Mouse (Mus musculus) brain, embryonic 18.5 days (tissue): Measurements from ENCODE around the gene Htt.

ENCODE experiments used
- DNase-seq: peaks from one replicate; pipeline ENCODE4 v3.0.0-alpha.2; 2012; ENCODE audit warnings: low read depth, low spot score

Gene Htt

GRCm38 (mm10) chr5:34889252-34889651, 127.7 kb downstream of the Htt start:
- DNase-seq: no peak

GRCm38 (mm10) chr5:34896697-34897453, 135.3 kb downstream of the Htt start:
- no peak for DNase-seq

GRCm38 (mm10) chr5:34899787-34900469, 138.4 kb downstream of the Htt start:
- DNase-seq: no peak

- no peak for DNase-seq
These were observed 140.8 kb downstream of the Htt start for GRCm38 (mm10) chr5:34902371-34902770.

- no peak for DNase-seq
These were observed 141.4 kb downstream of the Htt start for GRCm38 (mm10) chr5:34902811-34903385.

- no peak for DNase-seq
These were observed 142.9 kb downstream of the Htt start for GRCm38 (mm10) chr5:34904412-34904811.

- DNase-seq: no peak
These were observed 145.7 kb downstream of the Htt start for GRCm38 (mm10) chr5:34907230-34907629.

GRCm38 (mm10) chr5:34907910-34908725, 146.6 kb downstream of the Htt start, which contains the start of gene Msantd1:
Gene Msantd1, plus strand, starts transcription at chr5:34908012.
- no peak for DNase-seq

GRCm38 (mm10) chr5:34908726-34909633, 147.4 kb downstream of the Htt start:
- no peak for DNase-seq

GRCm38 (mm10) chr5:34909634-34910503, 148.3 kb downstream of the Htt start:
- no peak for DNase-seq

GRCm38 (mm10) chr5:34910504-34910815, 148.9 kb downstream of the Htt start:
- DNase-seq: no peak

GRCm38 (mm10) chr5:34915801-34916200, 154.3 kb downstream of the Htt start:
- DNase-seq: peak; percentile 39

GRCm38 (mm10) chr5:34917234-34917655, 155.7 kb downstream of the Htt start:
- peak; percentile 65 for DNase-seq

GRCm38 (mm10) chr5:34918785-34919184, 157.2 kb downstream of the Htt start:
- DNase-seq: no peak

GRCm38 (mm10) chr5:34922531-34922930, 161.0 kb downstream of the Htt start:
- no peak for DNase-seq

GRCm38 (mm10) chr5:34923920-34924319, 162.4 kb downstream of the Htt start:
- DNase-seq: no peak

GRCm38 (mm10) chr5:34924519-34924918, 163.0 kb downstream of the Htt start:
- DNase-seq: no peak

GRCm38 (mm10) chr5:34927648-34928047, 166.1 kb downstream of the Htt start:
- no peak for DNase-seq

GRCm38 (mm10) chr5:34930151-34930975, 168.8 kb downstream of the Htt start:
- DNase-seq: no peak
